Mouse (Mus musculus) kidney, embryonic 14.5 days (tissue): ENCODE measurements around the gene Aar2. TPM values are rescaled to one million over a fixed set of nuclear protein-coding genes. Genes with fewer than 3 reads are reported as not detected.

Experiments
- ATAC-seq: fragments of 200-750 bp; cut with Nextera tagmentation; 2 replicates; pipeline ENCODE4 v1.8.0; 2017; ENCODE audit warnings: moderate number of reproducible peaks, mild to moderate bottlenecking, moderate TSS enrichment, moderate library complexity; ENCODE audit not compliant: low FRiP score, low TSS enrichment
- H3K27ac ChIP-seq: fragments of 300-500 bp; sonication (generic); 2 replicates; pipeline ENCODE4 v1.5.1; 2014; ENCODE audit warnings: low read depth, mild to moderate bottlenecking, low read length, moderate library complexity, mixed read lengths
- H3K27me3 ChIP-seq: fragments of 300-500 bp; sonication (generic); 2 replicates; pipeline ENCODE4 v1.6.1; 2014; ENCODE audit warnings: mild to moderate bottlenecking, low read length; ENCODE audit not compliant: control insufficient read depth, insufficient read depth
- H3K36me3 ChIP-seq: fragments of 300-500 bp; sonication (generic); 2 replicates; pipeline ENCODE4 v1.6.1; 2014; ENCODE audit warnings: low read length, mixed read lengths; ENCODE audit not compliant: control insufficient read depth, insufficient read depth
- H3K4me1 ChIP-seq: fragments of 300-500 bp; sonication (generic); 2 replicates; pipeline ENCODE4 v1.6.1; 2014; ENCODE audit warnings: low read length, mixed read lengths; ENCODE audit not compliant: control insufficient read depth, insufficient read depth
- H3K4me2 ChIP-seq: fragments of 300-500 bp; sonication (generic); replicated peaks from 2 replicates; pipeline ENCODE4 v1.6.1; 2014; ENCODE audit warnings: low read depth, mild to moderate bottlenecking, low read length
- H3K4me3 ChIP-seq: fragments of 300-500 bp; sonication (generic); 2 replicates; pipeline ENCODE4 v1.5.1; 2014; ENCODE audit warnings: mild to moderate bottlenecking, low read length
- H3K9ac ChIP-seq: fragments of 300-500 bp; sonication (generic); 2 replicates; pipeline ENCODE4 v1.6.1; 2014; ENCODE audit warnings: low read depth, mild to moderate bottlenecking, low read length, moderate library complexity
- H3K9me3 ChIP-seq: fragments of 300-500 bp; sonication (generic); 2 replicates; pipeline ENCODE4 v1.6.1; 2016; ENCODE audit warnings: low read length; ENCODE audit not compliant: control insufficient read depth
- WGBS: fragments of 180-500 bp; shearing (Covaris S2); extraction: QIAGEN DNeasy Blood & Tissue Kit; methylation state at CpG from one replicate; pipeline ENCODE4 v1.1.7; 2014; 5-methylcytosine and 5-hydroxymethylcytosine counted together
- polyA plus RNA-seq: library from polyadenylated mRNA; unstranded; fragments of >200 nt; fragmentation: Nextera tagmentation; extraction: Ambion mirVana; gene quantifications from 2 replicates; pipeline ENCODE4 v1.2.1, GENCODE M21; 2014

The Aar2 gene
- polyA plus RNA-seq, 1 experiment from 2014 or later, result 45.2 TPM

- Histone ChIP-seq H3K27ac (no peak overlapping the region), H3K9ac (no peak overlapping the region), H3K4me2 (no peak overlapping the region), H3K36me3 (no peaks in the 10 kb centered on the region), H3K4me1 (no peaks in the 10 kb centered on the region), H3K27me3 (no peaks in the 10 kb centered on the region), H3K4me3 (no peak overlapping the region), H3K9me3 (no peaks in the 10 kb centered on the region)
- 77% methylated on average over 5 of the region's 5 CpGs for WGBS
- ATAC-seq, result no peak
These were observed 33.1 kb downstream of the Aar2 start for GRCm38 (mm10) chr2:156580507-156580906.

GRCm38 (mm10) chr2:156581244-156581643 is 33.9 kb downstream of the Aar2 start:
- Histone ChIP-seq H3K36me3 (no peaks in the 10 kb centered on the region), H3K27ac (no peak overlapping the region), H3K27me3 (no peaks in the 10 kb centered on the region), H3K4me3 (no peak overlapping the region), H3K4me2 (no peak overlapping the region), H3K4me1 (no peaks in the 10 kb centered on the region), H3K9me3 (no peaks in the 10 kb centered on the region), H3K9ac (no peak overlapping the region)
- ATAC-seq, result no peak
- WGBS, result 67% methylated on average over 10 of the region's 10 CpGs

GRCm38 (mm10) chr2:156582887-156583286 is 35.5 kb downstream of the Aar2 start:
- 88% methylated on average over 10 of the region's 10 CpGs for WGBS
- Histone ChIP-seq H3K9ac (no peak overlapping the region), H3K9me3 (no peaks in the 10 kb centered on the region), H3K27me3 (no peaks in the 10 kb centered on the region), H3K4me3 (no peak overlapping the region), H3K4me1 (no peaks in the 10 kb centered on the region), H3K36me3 (no peaks in the 10 kb centered on the region), H3K27ac (no peak overlapping the region), H3K4me2 (no peak overlapping the region)
- ATAC-seq, result no peak

GRCm38 (mm10) chr2:156584154-156584796 is 36.9 kb downstream of the Aar2 start:
- Histone ChIP-seq H3K27me3 (no peaks in the 10 kb centered on the region), H3K9ac (no peak overlapping the region), H3K4me3 (no peak overlapping the region), H3K27ac (no peak overlapping the region), H3K4me2 (no peak overlapping the region), H3K4me1 (no peaks in the 10 kb centered on the region), H3K36me3 (no peaks in the 10 kb centered on the region), H3K9me3 (no peaks in the 10 kb centered on the region)
- no peak for ATAC-seq
- 67% methylated on average over 11 of the region's 11 CpGs for WGBS

GRCm38 (mm10) chr2:156584797-156585471 is 37.5 kb downstream of the Aar2 start:
- Histone ChIP-seq H3K4me2 (no peak overlapping the region), H3K4me3 (no peak overlapping the region), H3K9me3 (no peaks in the 10 kb centered on the region), H3K4me1 (no peaks in the 10 kb centered on the region), H3K9ac (no peak overlapping the region), H3K36me3 (no peaks in the 10 kb centered on the region), H3K27ac (no peak overlapping the region), H3K27me3 (no peaks in the 10 kb centered on the region)
- WGBS, result 51% methylated on average over 14 of the region's 14 CpGs
- no peak for ATAC-seq

GRCm38 (mm10) chr2:156589481-156589880 is 42.1 kb downstream of the Aar2 start:
- Histone ChIP-seq H3K36me3 (no peaks in the 10 kb centered on the region), H3K4me2 (no peak overlapping the region), H3K27me3 (no peaks in the 10 kb centered on the region), H3K9me3 (no peaks in the 10 kb centered on the region), H3K9ac (no peak overlapping the region), H3K27ac (no peak overlapping the region), H3K4me1 (no peaks in the 10 kb centered on the region), H3K4me3 (no peak overlapping the region)
- 84% methylated on average over 9 of the region's 9 CpGs for WGBS
- no peak for ATAC-seq

GRCm38 (mm10) chr2:156594987-156595490 is 47.7 kb downstream of the Aar2 start:
- Histone ChIP-seq H3K4me2 (no peak overlapping the region), H3K4me1 (no peaks in the 10 kb centered on the region), H3K27ac (no peak overlapping the region), H3K9me3 (no peaks in the 10 kb centered on the region), H3K27me3 (no peaks in the 10 kb centered on the region), H3K4me3 (no peak overlapping the region), H3K9ac (no peak overlapping the region), H3K36me3 (no peaks in the 10 kb centered on the region)
- no peak for ATAC-seq
- WGBS, result 79% methylated on average over 15 of the region's 15 CpGs

GRCm38 (mm10) chr2:156602581-156602980 is 55.2 kb downstream of the Aar2 start:
- no peak overlapping the region for H3K4me2 ChIP-seq
- H3K4me3 ChIP-seq, result no peak overlapping the region
- H3K9ac ChIP-seq, result no peak overlapping the region
- H3K27me3 ChIP-seq, result no peaks in the 10 kb centered on the region
- WGBS, result 79% methylated on average over 7 of the region's 7 CpGs
- H3K36me3 ChIP-seq, result no peaks in the 10 kb centered on the region
- H3K27ac ChIP-seq, result no peak overlapping the region
- no peak for ATAC-seq
- no peaks in the 10 kb centered on the region for H3K9me3 ChIP-seq
- H3K4me1 ChIP-seq, result no peaks in the 10 kb centered on the region

- no peaks in the 10 kb centered on the region for H3K4me1 ChIP-seq
- H3K27me3 ChIP-seq, result no peaks in the 10 kb centered on the region
- 84% methylated on average over 9 of the region's 9 CpGs for WGBS
- no peak overlapping the region for H3K9ac ChIP-seq
- no peaks in the 10 kb centered on the region for H3K9me3 ChIP-seq
- H3K27ac ChIP-seq, result no peak overlapping the region
- H3K4me3 ChIP-seq, result no peak overlapping the region
- no peaks in the 10 kb centered on the region for H3K36me3 ChIP-seq
- H3K4me2 ChIP-seq, result no peak overlapping the region
- no peak for ATAC-seq
These were observed 56.3 kb downstream of the Aar2 start for GRCm38 (mm10) chr2:156603671-156604070.
